Mouse (Mus musculus): ENCODE results near the gene Kcnk15.

Kcnk15 gene

DNA sequence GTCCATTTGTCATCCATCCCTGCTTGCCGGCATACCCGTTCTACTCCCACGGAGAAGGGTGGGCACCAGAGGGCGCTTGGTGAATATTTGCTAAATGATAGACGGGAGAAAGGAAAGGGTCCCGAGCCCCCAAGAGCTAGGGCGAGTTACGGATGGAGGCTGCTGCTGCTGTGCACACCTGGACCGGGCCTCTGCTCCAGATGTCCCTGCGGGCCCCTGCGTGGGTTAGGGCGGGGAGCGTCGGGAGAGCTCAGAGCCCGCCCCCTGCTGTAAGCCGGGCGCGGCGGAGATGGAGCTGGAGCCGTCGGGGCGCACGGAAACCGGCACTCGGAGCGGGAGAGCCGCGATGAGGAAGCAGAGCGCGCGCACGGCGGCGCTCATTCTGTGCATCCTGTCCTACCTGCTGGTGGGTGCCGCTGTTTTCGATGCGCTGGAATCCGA, at the start of gene Kcnk15:
Kcnk15 (plus strand) TSS at position 191 of the 441 bp plus-strand sequence.
- no peak for DNase-seq (ENCODE audit: low read depth, low spot score)

DNA sequence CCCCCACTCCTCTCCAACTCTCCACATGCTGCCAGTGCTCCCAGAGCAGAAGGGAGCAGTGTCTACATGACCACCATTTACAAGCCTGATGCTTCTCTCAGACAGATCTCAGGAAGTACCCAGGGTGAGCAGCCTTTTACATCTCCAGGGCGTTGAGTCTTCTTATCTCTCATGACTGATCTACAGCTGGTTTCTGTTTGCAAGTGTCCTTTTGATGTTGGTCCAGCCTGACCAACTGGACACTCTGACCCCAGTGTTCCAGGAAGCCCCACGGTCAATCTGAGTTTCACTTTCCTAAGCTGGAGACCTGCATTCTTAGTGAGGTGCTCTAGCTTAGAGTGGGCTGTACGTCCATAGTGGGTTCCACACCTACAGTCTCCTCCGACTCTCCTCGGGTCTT, 49.6 kb upstream of the Kcnk15 start:
- no peak for DNase-seq (ENCODE audit: low read depth, low spot score)

DNA sequence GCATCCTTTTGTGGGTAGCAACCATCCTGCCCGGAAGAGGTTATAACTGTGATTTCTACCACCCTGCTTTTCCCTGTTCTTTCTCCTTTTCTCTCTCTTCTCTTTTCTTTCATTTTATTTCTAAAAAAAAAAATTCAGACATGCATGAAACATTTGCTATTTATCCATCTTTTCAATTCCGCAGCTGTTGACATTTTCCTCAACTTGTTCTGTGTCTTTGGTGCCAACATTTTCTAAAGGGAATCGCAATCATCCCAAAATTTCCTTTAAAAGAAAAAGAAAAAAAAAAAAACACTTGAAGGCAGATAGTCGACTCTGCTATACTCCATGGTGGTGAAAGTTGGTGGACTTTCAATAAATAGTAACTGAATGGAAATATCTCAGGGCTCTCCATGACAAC, 44.3 kb upstream of the Kcnk15 start:
- peak; percentile 42 for DNase-seq (ENCODE audit: low read depth, low spot score)

DNA sequence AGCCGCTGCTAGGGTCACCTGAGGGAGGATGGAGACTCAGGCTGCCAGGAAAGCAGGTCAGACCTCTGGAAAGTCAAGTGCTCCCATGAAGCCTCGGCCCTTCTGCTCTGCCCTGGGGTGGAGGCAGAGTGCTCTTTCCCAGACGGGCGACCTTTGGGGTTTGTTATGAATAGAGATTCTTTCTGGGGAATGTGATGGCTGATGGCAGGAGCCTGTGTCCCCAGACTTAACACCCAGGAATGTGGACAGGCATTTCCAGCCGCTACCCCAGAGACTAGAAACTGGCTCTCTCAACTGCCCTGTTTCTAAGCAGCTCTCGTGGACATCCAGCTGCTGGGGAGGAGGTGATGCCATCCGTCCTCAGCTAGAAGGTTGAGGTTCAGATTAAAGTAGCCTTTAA, 43.7 kb upstream of the Kcnk15 start:
- DNase-seq (ENCODE audit: low read depth, low spot score), result no peak

DNA sequence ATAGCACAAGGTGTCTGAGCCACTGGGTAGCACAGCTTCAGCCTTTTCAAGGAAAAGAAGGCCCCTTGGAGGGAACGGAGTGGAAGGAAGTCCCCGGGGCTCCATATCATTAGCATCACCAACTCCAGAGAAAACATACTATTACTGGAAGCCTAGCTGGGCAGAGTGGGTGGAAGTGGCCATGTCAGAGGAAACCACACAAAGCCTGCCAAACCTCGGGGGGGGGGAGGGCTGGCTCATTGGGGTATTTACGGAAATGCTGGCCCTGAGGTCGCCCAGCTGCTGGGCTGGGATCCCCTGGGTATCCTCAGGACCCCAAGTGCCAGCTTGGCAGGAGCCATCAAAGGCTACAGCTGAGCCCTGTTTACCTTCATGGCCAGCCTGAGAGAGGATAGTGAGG, 40.4 kb upstream of the Kcnk15 start:
- no peak for DNase-seq (ENCODE audit: low read depth, low spot score)

DNA sequence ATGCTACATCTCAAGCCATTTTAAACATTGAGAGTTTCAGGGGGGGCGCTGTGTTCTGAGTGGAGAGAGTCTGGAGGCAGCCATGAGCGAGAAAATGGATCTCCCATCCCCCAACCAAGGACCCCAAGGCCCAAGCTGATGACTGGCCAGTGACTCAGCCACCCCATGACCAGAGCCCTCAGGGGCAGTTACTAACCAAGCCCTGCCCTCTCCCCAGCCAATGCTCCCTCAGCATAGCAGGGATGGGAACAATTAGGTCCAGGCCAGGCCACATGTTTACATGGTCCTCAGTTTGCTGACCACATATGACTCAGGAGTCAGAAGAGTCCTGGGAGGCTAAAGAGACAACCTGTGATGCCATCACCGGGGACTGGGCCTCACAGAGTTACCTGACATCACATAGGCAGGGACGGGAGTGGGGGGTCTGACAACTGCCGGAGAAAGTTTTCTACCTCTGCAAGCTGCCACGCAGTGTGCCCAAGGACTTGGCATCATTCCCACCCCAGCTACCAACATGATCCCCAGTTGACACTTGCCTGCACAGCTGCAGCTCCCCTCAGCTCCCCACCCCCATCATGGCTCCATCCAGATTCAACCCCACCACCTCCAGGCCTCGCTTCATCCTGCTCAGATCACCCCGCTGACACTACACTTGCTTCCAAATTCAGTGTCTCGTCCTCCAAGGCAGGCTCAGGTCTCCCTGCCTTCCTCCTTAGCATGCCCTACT, 38.5 kb upstream of the Kcnk15 start:
- no peak for DNase-seq (ENCODE audit: low read depth, low spot score)

DNA sequence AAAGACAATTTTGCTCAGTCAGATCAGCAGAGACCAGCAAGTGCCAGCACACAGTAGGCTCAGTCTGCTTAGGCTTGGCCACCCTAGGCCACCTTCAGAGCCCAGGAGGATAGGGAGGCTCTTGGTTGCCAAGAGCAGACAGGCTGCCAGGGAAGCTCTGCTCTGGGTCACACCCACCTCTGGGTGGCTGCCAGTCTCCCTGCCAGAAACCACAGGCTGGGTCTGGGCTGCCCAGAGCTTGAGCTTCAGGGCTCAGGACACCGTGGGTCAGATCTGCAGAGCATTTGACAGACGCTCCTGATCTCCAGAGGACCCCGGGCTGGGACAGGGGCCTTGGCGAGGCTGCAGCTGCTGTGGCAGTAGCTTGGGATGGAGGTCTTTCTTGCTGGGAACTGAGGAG, 32.8 kb upstream of the Kcnk15 start, which contains the start of gene Ccn5:
Ccn5 (plus strand) TSS at position 255 of the 400 bp plus-strand sequence.
- no peak for DNase-seq (ENCODE audit: low read depth, low spot score)

DNA sequence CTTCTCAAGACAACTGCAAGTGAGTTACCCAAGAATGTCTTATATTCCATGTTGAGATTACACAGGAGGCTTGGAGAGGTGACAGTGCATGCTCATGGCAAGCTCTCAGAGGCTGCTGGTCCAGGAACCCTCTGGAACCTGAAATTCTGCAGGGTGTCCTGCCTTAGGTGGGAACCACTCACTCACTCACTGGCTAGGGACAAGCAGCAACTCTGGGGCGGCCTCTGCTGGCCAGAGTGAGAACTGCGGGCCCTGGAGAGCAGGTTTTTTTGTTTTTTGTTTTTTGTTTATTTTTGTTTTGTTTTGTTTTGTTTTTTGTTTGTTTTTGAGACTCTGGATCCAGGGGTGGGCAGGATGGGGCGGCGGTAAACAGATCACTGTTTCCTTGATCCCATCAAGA, 30.2 kb upstream of the Kcnk15 start:
- DNase-seq (ENCODE audit: low read depth, low spot score), result no peak

DNA sequence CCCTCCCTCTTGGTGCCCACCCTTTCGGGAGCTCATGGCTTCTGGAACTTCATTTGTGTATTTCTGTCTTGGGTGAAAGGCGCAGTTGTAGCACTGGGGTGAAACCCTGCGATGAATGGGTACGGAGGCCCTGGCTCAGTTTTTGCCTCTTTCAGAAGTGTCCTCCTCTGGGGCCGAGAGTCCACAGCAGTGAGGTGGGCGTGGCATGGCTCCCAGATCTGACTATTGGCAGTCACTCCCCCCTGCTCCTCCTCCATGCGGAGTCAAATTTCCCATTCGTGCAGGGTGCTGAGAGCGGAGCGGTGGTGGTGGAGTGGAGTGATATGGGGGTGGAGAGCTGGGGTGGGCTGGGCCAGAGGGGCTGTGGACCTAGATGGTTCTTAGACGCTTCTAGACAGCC, 29.7 kb upstream of the Kcnk15 start:
- DNase-seq (ENCODE audit: low read depth, low spot score), result no peak

DNA sequence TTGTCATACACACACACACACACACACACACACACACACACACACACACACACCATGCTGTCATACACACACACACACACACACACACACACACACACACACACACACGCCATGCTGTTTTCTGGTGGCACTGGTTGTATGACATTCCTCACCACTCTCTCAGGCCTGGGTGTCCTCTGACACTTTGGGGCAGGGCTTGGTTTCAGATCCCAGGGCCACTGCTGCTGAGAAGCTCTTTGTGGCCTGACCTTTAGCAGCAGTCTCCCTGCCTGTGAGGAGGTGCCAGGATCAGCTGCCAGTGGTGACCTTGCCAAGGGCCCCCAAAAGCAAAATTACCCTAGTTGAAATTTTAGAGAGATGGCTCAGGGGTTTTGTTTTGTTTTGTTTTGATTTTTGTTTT, 27.6 kb upstream of the Kcnk15 start:
- DNase-seq (ENCODE audit: low read depth, low spot score), result no peak

DNA sequence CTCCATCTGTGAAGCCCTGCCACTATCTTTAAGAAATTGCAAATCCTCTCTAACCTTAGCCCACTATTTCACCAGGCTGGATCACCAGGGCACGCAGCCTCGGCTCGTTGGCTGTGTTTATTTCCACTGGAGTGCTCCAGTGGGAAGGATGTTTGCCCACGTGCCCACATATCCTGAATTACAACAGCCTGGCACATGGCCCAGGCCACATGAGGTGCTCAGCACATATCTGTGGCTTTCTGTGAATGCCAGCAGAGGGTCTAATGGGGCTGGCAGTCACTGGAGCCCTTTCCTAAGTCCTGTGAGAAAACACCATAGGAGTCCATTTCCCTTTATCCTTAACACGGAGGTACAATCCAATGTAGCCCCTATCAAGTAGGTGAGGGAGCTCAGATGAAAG, 27.0 kb upstream of the Kcnk15 start:
- no peak for DNase-seq (ENCODE audit: low read depth, low spot score)

DNA sequence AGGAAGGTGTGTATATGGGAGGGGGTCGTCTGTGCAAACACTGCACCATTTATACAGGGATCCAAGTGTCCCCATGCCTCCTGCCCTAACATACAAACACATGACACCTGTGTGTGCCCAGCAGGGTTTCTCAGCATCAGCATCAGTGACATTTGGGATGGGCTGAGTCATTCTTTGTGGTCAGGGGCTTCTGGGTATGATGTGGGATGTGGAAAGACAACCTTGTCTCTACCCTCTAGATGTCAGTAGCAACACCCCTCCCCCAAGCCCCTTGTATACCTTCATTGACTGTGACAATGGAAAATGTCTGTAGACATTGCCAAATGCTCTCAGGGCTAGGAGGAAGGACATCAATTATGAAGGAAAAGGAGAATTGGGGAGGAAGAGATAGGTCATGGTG, 22.3 kb upstream of the Kcnk15 start:
- no peak for DNase-seq (ENCODE audit: low read depth, low spot score)

DNA sequence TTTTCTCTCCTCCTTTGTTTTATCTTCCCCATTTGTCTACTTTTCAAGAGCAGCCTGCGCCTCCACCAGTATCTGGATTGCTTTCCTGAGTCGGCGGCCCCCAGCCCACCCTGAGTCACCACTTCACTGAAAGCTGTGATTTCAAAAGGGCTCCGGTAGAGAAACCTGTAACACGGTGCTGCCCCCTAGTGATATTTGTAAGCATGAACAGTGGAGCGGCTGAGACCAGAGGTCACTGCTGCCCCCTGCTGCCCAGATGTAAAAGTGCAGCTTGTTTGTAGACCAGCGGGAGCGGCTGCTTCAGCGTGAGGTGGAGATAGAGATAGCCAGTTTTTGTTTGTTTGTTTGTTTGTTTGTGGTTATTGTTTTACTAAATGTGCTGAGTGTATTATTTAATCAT, 15.4 kb upstream of the Kcnk15 start:
- peak; percentile 28 for DNase-seq (ENCODE audit: low read depth, low spot score)

DNA sequence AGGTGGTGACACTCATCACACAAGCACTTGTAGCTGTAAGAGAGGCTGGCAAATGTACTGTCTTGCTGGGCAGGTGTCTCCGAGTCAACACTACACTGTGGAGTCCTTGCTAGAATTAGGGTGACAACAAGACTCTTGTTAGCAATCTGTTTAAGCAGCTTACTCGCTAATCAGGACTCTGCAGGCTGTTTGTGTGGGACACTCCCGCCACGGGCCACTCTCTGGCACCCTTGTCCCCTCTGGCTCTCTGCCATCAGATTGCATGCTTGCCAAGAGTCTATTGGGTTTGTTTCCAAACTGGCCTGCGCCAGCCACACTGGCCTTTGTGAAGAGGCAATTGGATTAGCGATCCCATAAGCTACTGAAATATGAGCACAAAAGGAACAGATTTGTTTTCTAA, 13.9 kb upstream of the Kcnk15 start:
- DNase-seq (ENCODE audit: low read depth, low spot score), result peak; percentile 18

DNA sequence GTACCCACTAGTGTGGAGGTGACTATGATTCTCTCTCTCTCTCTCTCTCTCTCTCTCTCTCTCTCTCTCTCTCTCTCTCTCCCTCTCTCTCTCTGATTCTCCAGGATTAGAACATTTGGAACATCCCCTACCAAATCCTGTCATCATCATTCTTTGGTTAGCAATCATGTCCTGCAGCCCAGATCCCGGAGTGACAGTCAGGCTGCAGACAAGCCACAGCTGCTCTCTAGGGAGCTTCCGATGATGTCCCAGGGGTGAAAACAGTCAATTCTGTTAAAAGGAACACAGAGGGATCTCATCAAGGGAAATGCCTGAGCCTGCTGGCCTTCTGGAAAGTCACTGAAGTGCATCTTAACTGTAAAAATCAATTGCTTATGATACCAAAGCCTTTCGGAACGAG, 11.4 kb upstream of the Kcnk15 start:
- no peak for DNase-seq (ENCODE audit: low read depth, low spot score)

DNA sequence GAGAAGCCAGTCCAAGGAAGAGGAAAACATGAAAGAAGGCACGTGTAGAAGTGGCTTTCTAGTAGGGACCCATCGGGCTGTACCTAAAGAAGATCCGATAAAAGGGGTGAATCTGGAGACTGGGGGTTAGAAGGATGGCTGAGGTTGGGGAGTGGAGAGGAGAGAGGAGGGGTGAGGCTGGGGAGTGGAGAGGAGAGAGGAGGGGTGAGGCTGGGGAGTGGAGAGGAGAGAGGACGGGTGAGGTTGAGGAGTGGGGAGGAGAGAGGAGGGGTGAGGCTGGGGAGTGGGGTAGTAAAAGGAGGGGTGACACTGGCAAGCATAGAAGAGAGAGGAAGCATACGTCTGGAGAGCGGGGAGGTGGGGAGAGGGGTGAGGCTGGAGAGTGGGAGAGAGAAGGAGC, 3.8 kb downstream of the Kcnk15 start:
- no peak for DNase-seq (ENCODE audit: low read depth, low spot score)

DNA sequence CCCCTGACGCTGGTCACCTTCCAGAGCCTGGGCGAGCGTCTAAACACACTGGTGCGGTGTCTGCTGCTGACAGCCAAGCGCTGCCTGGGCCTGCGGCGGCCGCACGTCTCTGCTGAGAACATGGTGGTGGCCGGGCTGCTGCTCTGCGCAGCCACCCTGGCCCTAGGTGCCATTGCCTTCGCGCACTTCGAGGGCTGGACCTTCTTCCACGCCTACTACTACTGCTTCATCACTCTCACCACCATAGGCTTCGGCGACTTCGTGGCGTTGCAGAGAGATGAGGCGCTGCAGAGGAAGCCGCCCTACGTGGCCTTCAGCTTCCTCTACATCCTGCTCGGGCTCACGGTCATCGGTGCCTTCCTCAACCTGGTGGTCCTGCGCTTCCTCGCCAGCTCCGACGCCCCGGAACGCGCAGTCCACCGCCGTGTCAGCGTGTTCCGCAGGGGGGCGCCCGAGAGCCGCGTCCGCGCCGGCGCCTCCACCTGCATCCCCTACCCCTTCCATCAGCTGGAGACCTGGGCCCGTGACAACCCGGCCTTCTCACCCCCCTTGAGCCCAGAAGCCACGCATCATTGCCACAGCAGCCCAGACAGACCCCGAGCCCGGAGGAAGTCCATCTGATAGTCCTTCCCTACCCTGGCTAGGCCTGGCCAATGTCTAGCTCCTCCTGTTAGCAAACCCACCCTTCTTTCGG, 5.0 kb downstream of the Kcnk15 start:
- DNase-seq (ENCODE audit: low read depth, low spot score), result no peak

DNA sequence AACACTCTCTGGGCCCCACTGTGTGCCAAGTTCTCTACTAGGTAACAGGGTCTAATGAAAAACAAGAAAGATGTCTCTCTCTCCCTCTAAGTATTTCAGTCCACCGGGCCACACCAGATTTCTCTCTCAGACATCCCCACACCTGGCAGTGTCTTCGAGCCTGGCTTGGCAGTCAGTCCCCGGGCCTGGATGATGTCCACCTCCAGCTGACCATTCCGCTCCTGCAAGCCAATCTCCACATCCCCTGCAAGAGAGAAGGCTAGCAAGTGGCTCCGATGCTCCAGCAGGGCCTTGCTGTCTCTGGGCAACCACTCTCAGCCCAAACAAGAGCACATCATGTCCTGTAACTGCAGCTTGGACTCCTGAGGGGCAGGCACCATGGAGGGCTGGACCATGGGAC, 11.9 kb downstream of the Kcnk15 start:
- no peak for DNase-seq (ENCODE audit: low read depth, low spot score)

DNA sequence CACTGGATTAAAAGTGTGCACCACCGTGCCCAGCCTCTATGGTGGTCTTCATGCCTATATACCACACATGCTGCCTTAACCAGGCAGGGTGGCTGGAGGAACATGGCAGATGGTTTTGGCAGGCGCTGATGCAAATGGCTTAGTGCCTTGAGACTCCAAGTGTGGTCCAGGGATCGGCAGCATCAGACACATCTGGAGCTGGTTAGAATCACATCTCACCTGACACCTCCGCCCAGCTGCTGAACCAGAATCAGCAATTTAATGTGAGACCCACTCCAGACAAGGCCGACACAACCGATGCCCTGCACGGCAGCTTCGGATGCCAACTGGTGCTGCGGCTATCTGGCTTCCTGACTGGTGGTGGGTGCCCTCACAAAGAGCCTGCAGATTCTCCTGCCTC, 12.6 kb downstream of the Kcnk15 start:
- DNase-seq (ENCODE audit: low read depth, low spot score), result no peak

DNA sequence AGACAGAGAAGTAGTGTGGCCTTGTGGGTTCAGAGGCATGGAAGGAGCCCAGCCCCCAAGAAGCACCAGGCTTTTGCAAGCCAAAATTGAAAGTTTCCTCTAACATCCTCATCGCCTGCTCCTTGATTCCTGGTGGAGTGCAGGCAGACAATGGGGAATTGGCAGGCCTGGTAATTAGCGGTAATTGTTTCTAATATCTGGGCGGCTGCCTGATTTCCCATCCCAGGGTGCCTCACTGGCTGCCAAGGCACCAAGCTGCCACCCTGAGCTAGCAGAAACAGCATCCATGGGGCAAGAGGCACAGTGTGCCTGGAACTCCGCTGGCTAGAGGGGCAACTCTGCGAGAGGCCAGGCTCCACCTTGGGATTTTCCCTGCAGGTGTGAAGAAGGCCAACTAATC, 16.3 kb downstream of the Kcnk15 start:
- DNase-seq (ENCODE audit: low read depth, low spot score), result no peak

DNA sequence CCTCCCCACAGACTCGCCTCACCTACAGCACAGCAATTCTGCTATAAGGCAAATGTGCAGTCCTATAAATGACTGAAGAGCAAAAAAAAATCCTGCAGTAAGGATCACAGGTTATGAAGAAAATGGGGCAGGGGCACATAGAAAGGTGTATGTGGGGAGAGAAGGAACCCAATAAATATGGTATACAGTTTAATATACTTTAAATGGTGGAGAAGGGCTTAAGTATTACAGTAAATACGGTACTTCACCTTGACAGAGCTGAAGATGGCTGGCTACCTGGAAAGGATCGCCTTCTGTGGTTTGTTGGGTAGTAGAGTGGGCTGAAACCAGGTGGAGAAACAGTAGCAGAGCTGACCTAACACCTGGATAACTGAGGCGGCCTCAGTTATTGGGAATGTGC, 17.8 kb downstream of the Kcnk15 start:
- no peak for DNase-seq (ENCODE audit: low read depth, low spot score)

DNA sequence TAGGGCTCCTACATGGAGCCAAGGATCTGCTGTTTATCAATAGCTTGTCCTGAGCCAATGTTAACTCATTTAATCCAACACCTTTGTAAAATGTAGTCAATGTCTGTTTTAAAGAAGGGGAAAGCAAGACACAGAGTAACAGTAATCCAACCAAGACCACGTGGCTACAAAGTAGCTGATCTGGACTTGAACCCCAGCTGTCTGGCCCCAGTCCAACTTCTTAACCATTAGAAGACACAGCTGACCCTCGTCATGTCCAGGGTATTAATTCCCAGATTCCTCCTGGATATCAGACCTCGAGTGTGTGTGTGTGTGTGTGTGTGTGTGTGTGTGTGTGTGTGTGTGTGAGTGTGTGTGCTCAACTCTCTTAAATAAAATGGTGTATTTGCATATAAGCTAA, 18.5 kb downstream of the Kcnk15 start:
- DNase-seq (ENCODE audit: low read depth, low spot score), result no peak

DNA sequence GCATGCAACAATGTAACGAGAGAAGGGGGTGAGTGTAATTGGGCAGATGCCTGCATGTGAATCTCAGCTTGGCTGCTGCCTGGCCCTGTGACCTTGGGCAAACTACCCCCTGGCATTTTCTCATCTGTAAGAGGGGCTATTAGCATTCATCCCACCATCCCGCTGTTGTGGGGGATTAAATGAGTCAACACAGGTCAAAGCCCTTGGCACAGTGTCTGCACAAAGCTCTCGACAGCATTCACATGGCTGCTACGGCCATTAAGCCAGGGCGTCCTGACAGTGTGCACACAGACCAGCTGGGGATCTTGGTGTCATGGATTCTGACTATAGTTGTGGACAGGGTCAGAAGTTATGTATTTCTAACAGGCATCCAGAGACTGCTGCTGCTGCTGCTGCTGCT, 21.4 kb downstream of the Kcnk15 start:
- DNase-seq (ENCODE audit: low read depth, low spot score), result no peak

Data from brain, embryonic 18.5 days (tissue).